Mouse (Mus musculus) hindlimb bud, embryonic 11.5 days (tissue): ENCODE results near the gene Zfp809.
"Not testable (repeated sequence)": the region's sequence is repeated elsewhere in the genome, so short reads cannot be mapped to it uniquely, and the experiment has no call there.

Experiments
- DNase-seq: peaks from one replicate; pipeline ENCODE4 v3.0.0-alpha.2; 2012; ENCODE audit warnings: low read depth, low spot score; ENCODE audit errors: extremely low spot score

Gene Zfp809

DNA sequence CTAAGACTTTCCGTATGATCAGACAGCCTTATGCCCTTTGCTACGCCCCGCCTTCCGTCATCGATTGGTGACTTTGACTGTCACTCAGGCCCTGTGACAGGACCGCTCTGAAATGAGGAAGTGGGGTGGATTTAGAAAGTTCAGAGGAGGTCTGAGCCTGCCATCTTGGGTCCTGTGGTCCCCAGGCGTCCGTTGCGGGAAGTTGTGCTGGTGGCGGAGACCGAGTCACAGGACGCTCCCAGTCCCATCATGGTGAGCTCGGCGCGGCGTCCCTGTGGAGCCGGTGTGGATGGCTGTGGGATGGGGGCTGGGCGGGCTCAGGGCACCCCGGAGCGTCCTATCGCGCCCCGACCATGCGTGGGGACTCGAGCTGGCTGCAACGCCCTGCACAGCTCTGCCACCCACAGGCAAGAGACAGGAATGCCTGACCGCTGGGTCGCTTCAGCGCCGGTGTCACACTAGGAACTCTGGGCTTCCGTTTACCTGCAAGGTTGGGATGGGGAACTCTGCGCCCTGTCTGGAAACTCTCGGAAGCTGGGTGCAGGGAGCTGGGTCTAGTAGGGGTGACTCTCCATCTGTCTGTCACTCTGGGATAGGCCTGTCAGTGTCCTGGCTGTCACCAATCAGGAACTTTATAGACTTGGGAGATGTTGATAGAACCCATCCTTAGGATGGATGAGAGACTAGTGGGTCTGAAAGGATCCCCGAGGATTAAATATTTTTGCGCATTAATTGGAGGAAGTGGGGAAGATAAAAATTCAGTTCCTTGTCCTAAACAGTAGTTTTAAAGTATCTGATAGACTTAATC lies at the start of gene Zfp809:
TSS of gene Zfp809 (plus strand) at position 134 of the 808 bp plus-strand sequence.
- DNase-seq: peak; percentile 99

DNA sequence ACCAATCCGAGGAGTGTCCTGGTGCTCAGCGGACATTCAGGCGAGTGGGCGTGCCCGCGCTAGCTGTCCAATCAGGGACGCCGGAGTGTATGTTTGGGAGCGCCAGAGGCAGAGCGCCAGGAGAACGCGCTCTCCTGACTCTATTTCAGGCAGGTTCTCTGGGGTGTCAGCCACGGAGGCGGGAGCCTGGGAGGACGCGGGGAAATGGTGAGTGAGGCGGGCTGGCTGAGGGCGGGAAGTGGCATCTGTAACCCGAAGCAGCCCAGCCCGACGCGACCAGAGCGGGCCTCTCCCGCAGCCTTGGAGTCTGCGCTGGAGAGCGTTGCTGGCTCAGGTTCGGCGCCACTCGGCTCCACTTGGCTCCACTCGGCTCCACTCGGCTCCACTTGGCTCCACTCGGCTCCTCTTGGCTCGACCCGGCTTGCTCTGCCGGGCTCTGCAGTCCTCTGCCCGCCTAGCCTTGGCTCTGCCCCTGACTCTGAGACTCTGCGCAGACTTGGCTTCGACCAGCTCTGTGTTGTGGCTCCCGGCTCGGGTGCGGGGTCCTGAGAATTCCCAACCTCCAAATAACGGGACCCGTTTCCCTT lies 37.4 kb upstream of the Zfp809 start, which contains the start of gene Zfp872:
TSS of gene Zfp872 (plus strand) at position 66 of the 587 bp plus-strand sequence.
- no peak for DNase-seq

DNA sequence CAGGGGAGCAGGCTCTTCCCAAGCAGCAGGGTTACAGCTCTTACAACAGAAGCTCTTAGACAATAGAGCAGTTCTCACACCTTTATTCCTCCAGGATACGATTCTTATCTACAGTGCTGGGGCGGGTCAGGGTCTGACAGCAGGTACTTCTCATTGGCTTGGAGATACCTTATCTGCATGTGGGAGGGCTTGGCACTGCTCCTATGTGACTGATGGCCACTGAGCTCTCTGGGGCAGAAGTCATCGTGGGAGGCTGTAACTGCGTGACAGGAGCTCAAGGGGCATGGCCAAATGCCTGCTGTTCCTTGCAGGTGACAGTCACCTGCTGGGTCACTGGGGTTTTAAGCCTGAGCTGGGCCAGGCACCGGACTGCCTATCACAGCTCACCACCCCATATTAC lies 29.1 kb upstream of the Zfp809 start:
- no peak for DNase-seq

DNA sequence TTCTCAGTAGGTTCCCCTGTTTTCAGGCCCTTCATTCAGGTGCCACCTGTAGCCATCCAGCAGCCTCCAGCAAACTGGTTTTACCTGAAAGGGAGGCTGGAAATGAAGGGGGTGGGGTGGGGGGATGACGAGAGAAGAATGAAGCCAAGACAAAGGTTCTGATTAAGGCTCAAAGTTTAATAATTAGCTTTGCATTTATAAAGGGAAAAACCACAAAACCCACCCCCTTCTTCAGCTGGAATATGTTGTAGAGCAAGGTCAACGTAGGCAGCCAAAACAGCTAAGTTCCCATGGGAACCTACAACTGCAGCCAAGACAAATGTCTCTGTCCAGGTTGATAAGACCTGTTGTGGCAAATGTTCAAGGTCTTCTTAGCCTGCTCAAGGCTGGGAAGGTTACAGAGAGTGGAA lies 11.7 kb upstream of the Zfp809 start:
- no peak for DNase-seq

DNA sequence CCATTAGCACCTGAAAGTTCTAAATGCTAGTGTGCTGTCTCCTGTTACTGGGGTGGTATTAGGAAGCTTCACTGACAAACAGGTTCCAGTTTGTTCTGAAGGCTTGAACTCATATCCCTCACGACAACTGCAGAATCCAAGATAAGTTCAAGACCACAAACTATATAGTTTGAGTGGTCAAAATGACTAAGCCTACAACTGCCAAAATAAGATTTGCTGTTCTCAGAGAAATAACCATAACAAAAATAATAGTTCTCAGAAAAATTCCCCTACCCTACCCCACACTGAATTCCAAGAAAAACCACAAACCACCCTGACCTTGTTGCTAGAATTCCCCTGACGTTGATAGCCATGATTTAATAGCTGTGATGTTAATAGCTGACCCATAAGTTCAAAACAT lies 11.0 kb upstream of the Zfp809 start:
- no peak for DNase-seq

DNA sequence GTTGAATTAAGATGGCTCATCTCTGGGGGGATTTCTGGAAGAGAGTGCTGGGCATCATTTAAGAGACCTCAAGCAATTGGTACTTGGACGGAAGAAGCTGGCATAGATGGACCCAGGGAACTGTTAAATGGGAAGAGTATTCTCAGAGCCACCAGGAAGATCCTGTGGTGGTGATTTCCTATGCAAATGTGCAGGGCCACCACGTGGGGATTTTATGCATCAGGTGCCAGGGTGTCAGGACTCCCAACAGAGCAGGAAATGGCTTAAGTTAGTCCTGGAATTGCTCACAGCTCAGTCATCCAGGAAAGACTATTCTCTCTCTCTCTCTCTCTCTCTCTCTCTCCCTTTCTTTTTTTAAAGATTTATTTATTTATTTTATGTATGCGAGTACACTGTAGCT lies 8.8 kb upstream of the Zfp809 start:
- no peak for DNase-seq

DNA sequence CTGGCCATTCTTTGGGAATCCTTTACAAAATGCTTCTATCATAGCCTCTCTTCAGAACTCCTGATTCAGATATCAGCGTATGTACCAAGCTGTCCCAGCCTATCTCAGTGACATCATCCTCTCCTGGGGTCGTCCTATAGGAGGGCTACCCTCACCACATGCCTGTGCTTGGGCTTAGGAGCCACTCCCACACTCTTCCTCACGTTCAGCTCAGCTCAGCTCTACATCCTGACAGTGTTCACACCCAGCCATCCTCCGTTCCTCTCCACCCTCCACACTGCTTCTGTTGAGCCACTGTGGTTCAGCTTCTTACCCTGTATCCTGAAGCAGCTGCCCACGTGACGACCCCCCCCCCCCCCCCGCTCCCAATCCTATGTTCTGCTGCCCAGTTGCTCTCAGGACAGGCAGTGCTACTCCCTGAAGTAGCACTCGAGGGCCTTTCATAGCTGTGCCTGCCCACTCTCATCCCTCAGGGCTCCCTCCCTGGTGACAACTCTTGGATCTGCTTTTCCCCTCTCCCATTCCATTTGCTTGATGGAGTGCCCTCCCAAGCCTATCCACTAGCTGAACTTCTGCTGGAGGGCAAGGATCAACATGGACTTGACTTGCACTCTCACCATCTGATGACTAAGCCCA lies 7.5 kb upstream of the Zfp809 start:
- no peak for DNase-seq

DNA sequence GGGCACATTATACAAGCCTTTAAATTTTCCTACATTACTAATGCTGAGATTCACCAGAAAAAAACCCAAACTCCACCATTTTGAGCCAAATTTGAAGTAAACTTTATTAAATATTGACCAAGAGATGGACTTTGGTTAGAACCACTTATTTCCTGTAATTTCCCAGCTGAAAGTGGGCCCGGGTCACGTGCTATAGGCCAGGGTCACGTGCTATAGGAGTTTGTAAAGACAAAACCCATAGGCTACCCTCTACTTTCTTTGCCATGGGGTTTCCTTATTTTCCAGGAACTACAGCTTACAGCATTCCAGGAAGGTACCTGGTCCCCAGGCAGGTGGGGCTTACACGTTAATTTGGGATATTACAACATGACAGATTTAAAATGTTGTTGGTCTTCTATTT lies 1.4 kb upstream of the Zfp809 start:
- DNase-seq: no peak

DNA sequence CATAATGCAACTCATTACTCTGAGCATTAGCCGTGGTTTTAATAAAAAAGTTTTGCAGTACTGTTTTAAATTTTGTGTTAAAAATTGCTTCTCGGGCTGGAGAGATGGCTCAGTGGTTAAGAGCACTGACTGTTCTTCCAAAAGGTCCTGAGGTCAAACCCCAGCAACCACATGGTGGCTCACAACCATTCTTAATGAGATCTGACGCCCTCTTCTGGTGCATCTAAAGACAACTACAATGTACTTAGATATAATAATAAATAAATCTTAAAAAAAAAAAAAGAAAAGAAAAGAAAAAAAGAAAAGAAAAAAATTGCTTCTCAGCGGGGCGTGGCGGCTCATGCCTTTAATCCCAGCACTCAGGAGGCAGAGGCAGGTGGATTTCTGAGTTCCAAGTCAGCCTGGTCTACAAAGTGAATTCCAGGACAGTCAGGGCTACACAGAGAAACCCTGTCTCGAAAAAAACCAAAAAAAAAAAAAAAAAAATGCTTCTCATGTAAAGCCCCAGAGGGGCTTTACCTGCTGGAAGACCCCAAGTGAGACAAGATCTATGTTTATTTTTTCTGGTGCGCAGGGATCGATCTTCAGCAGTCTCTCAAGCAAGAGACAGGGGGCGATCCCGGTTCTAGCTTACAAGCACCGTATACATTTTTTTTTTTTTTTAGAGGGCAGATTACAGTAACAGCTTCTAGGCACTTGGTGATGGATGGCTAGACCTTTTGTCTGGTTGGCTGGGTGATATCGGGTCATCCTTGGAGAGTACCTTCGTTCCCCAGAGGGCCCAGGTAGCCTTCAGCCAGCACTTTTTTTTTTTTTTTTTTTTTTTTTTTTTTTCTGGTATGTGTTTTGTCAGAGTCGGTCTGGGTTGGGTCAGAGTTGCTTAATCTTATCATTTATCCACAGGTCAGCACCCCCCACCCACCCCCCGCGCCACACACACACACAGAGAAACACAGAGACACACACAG lies 694 bp upstream of the Zfp809 start:
- DNase-seq: peak; percentile 24

DNA sequence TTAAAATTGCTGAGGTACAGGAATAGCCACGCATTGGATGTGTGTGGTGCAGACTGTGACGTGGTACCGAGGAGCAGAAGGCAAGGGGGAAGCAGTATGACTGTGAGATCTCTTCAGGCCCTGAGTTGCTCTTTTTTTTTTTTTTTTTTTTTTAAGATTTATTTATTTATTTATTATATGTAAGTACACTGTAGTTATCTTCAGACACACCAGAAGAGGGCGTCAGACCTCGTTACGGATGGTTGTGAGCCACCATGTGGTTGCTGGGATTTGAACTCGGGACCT lies 817 bp downstream of the Zfp809 start:
- DNase-seq: not testable (repeated sequence)

DNA sequence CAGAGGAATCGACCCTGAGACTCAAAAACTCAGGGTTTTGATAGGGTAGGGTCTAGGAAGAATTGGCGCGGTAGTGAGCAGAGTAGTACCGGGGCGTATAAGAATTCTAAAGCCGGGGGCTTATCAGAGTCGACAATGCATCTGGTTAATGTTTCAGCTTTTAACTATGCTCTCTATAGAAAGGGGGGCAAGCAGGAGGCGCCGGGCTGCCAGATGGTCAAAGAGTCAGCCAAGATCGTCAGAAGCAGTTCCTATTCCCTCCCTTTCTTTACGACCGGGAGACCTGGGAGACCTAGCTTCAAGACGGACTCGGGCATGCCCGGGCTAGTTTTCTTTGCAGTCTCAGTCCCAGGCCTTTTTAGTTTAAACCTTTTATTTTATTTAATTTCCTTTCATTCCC lies 1.3 kb downstream of the Zfp809 start:
- no peak for DNase-seq

DNA sequence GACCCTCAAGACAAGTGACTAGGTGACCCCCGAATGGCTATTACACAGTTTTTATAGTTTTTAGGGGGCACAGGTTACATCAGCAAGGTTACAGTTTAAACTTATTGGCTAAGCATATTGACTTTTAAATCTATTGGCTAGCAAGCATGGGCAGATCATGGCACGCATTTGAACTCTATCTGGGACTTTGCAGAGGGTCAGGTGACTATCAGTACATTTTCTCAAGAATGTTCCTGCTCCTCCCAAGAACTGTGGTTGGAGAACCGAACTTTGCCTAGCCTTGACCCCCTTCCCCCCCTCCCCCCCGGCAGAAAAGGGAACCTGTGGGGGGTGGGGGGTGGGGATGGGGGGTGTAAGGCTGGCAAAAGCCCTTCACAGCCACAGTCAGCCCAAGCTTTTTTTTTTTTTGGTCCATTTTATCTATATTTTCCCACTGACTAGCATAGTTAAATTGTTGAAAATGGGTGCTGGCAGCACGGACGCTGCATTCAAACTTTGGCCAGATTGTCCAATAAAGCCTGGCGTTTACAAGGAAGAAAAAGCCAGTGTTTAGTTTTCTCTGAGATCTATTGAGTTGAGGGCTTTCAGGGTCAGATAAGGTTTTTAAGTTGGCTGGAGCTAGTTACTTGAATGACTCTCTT lies 4.0 kb downstream of the Zfp809 start:
- DNase-seq: no peak

DNA sequence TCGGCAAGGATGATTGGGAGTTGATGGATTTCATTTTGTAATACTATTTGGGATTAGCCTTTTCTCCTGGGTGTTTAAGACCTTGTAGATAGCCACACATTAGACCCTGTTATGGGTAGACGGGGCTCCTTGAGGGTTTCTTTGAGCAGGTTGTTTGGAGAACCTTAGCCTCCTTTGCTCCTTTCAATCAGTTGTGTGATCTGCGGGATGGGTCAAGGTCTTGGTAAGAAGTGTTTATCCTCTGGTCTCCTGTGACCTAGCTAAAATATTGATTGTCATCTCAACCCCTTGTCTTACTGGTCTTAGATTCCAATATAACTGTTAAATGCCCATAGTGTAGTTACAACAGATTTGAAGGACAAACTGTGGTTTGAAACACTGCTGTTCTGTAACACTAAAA lies 4.5 kb downstream of the Zfp809 start:
- no peak for DNase-seq

DNA sequence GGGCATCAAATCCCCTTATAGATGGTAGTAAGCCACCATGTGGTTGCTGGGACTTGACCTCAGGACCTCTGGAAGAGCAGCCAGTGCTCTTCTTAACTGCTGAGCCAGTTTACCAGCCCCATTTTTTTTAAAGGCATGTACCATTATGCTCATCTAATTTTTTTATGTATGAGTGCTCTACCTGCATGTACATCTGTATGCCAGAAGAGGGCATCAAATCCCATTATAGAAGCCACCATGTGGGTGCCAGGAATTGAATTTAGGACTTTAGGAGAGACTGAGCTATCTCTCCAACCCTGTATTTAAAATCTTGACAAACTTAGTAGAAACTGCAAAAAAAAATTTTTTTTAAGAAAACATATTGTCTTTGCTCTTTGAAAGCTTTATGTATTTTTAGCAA lies 5.0 kb downstream of the Zfp809 start:
- DNase-seq: no peak

DNA sequence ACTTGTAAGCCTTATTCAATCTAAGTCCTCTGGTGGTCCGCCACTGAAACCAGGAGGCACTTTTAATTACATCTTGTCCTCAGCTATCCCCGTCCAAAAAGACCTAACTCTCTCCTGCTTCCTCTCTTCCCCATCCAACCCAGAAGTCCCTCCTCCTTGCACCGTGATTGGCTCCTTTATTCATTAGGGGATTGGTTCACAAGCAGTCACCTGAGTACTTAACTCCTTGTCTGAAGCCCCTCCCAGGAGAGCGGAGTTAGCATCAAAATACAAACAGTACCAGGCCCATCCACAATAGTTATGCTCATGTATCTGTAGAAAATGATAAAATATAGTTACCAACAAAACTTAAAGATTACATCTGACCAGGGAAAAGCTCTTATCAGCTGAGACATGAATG lies 14.5 kb downstream of the Zfp809 start:
- DNase-seq: no peak

DNA sequence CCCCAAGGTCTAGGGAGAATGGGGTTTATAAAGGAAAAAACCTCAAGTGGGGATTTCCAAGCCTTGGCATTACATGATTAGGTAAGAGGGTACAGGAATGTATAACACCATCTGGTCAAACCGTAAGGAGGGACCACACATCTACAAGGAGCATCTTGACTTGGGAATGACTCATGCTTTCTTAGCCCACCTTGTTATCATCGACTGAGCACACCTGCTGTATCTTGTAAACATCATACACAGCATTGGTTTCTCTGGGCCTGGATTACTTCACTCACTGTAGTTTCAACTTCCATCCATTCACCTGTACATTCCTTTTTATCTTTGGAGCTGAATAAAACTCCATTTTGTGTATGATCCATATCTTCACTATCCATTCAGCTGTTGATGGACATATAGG lies 18.7 kb downstream of the Zfp809 start:
- no peak for DNase-seq

DNA sequence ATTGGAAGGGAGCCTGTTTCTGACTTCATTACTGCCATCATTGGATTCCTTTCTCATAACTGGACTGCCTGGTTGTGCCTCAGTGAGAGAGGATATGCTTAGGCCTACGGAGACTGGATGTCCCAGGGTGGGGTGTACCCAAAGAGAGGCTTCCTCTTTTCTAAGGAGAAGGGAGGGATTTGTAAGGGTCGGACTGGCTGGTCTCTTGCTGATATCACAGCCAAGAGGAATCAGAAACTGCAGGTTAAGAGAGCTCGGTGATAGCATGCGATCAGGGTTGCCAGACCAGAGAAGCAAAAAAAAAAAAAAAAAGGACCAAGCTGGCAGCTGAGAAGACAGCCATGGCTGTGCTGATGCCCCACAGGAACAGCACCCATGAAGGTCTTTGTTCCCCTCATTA lies 31.1 kb downstream of the Zfp809 start:
- no peak for DNase-seq

DNA sequence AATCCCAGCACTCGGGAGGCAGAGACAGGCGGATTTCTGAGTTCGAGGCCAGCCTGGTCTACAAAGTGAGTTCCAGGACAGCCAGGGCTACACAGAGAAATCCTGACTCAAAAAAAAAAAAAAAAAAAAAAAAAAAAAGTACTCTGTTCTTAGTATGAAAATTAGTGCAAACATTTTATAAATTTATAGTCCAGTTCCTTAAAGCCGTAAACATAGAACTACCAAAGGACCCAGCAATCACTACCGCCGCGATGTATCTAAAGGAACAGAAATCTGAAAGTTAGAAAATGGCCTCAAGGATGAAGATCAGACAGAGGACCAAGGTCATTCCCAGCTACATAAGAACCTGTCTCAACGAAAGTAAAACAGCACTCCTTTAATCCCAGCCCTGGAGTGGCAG lies 33.3 kb downstream of the Zfp809 start:
- DNase-seq: no peak

DNA sequence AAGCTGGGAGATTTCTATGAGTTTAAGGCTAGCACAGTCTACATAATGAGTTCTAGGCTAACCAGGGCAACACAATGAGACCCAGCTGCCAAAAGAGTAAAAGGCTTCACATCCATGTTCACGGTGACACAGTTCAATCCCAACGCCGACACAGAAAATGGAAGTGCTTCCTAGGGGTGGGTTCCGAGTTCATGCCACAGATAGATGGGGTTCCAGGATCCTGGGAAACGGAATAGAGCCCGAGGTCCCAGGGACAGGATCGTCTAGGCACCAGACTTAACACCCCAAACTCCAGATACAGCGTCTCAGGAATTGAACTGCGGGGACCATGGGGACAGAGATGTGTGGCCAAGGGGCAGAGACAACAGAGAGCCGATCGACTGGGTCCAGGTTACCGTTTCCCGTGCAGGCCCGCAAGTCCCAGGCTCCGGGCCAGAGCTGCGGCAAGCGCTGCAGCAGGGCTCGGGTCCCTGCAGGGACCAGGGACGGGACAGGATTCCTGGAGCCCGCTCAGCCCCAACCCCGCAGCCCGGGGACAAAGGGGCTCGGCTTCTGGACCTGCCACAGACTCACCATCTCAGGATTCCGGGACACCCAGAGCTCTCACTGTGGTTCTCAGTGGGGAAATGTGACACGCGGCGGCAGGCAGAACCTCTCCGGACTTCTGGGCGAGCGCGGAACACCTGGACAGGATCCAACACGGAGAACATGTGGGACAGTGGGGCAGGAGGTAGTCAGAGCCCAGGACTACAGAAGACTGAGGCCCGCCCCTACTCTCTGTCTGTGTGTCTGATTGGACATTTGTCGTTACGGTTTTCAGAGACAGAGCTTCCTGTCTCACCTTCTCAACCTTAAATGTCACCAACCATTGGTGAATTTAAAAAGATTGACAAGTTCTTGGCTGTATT lies 33.9 kb downstream of the Zfp809 start, which contains the start of gene Zfp599:
TSS of gene Zfp599 (minus strand) at position 712 of the 908 bp plus-strand sequence.
- DNase-seq: peak; percentile 35

DNA sequence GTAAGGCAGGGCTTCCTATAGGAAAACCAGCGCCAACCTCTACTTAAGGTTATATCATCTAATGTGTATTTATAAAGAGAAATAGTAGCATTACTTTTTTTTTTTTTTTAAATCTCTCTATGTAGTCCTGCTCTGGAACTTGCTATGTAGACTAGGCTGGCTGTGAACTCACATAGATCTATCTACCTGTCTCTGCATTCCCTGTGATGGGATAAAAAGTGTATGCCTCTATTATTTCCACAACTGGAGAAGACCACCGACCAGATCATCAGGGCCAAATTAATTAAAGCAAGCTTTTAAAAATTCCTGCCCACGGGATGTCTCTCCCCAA lies 34.5 kb downstream of the Zfp809 start:
- DNase-seq: no peak
